Mouse (Mus musculus): ENCODE results near the gene Add2.
A peak's percentile ranks its signal among the peaks of the same experiment; 100 is the strongest.
"Not testable (repeated sequence)": the region's sequence is repeated elsewhere in the genome, so short reads cannot be mapped to it uniquely, and the experiment has no call there.

The Add2 gene

GRCm38 (mm10) chr6:86028601-86029322, at the start of gene Add2:
Gene Add2 (plus strand): TSS chr6:86028681.
- DNase-seq (ENCODE audit: low spot score) = no peak

GRCm38 (mm10) chr6:85978736-85979135, 49.7 kb upstream of the Add2 start:
- DNase-seq (ENCODE audit: low spot score) = not testable (repeated sequence)

GRCm38 (mm10) chr6:85984351-85984750, 44.1 kb upstream of the Add2 start:
- no peak for DNase-seq (ENCODE audit: low spot score)

- DNase-seq (ENCODE audit: low spot score) = not testable (repeated sequence)
Observed at GRCm38 (mm10) chr6:85989570-85989969, 38.9 kb upstream of the Add2 start.

GRCm38 (mm10) chr6:85990774-85991173, 37.7 kb upstream of the Add2 start:
- not testable (repeated sequence) for DNase-seq (ENCODE audit: low spot score)

- no peak for DNase-seq (ENCODE audit: low spot score)
Observed at GRCm38 (mm10) chr6:86003405-86003925, 25.0 kb upstream of the Add2 start.

- DNase-seq (ENCODE audit: low spot score) = peak; percentile 26
Observed at GRCm38 (mm10) chr6:86004271-86005148, 24.0 kb upstream of the Add2 start.

- DNase-seq (ENCODE audit: low spot score) = no peak
Observed at GRCm38 (mm10) chr6:86009980-86010379, 18.5 kb upstream of the Add2 start.

GRCm38 (mm10) chr6:86014812-86015211, 13.7 kb upstream of the Add2 start:
- not testable (repeated sequence) for DNase-seq (ENCODE audit: low spot score)

GRCm38 (mm10) chr6:86015871-86016270, 12.6 kb upstream of the Add2 start, which contains the start of gene Figla:
Gene Figla (plus strand): TSS chr6:86016171.
- DNase-seq (ENCODE audit: low spot score) = no peak

- no peak for DNase-seq (ENCODE audit: low spot score)
Observed at GRCm38 (mm10) chr6:86016793-86017350, 11.6 kb upstream of the Add2 start.

- DNase-seq (ENCODE audit: low spot score) = no peak
Observed at GRCm38 (mm10) chr6:86019415-86020237, 8.9 kb upstream of the Add2 start.

- no peak for DNase-seq (ENCODE audit: low spot score)
Observed at GRCm38 (mm10) chr6:86020948-86021347, 7.5 kb upstream of the Add2 start.

GRCm38 (mm10) chr6:86026632-86027292, 1.7 kb upstream of the Add2 start:
- no peak for DNase-seq (ENCODE audit: low spot score)

GRCm38 (mm10) chr6:86028150-86028549, 331 bp upstream of the Add2 start:
- DNase-seq (ENCODE audit: low spot score) = no peak

- DNase-seq (ENCODE audit: low spot score) = no peak
Observed at GRCm38 (mm10) chr6:86029323-86029713, 837 bp downstream of the Add2 start.

GRCm38 (mm10) chr6:86031527-86031926, 3.0 kb downstream of the Add2 start:
- no peak for DNase-seq (ENCODE audit: low spot score)

GRCm38 (mm10) chr6:86033635-86034034, 5.2 kb downstream of the Add2 start:
- DNase-seq (ENCODE audit: low spot score) = no peak

GRCm38 (mm10) chr6:86038901-86039300, 10.4 kb downstream of the Add2 start:
- no peak for DNase-seq (ENCODE audit: low spot score)

- DNase-seq (ENCODE audit: low spot score) = no peak
Observed at GRCm38 (mm10) chr6:86040140-86040539, 11.7 kb downstream of the Add2 start.

GRCm38 (mm10) chr6:86047510-86047909, 19.0 kb downstream of the Add2 start:
- no peak for DNase-seq (ENCODE audit: low spot score)
